Mouse (Mus musculus): ENCODE data around the gene Npepl1. TPM values are rescaled to one million over a fixed set of nuclear protein-coding genes. Genes with fewer than 3 reads are reported as not detected.

The Npepl1 gene
- polyA plus RNA-seq, 1 experiment from 2014 or later = 69.9 TPM

GRCm38 (mm10) chr2:174128926-174129325 is 18.8 kb downstream of the Npepl1 start:
- Histone ChIP-seq H3K27ac (no peak overlapping the region), H3K4me1 (peaks cover 13% of the 10 kb centered on the region), H3K36me3 (peaks cover 15% of the 10 kb centered on the region), H3K9ac (no peak overlapping the region), H3K4me3 (no peak overlapping the region), H3K27me3 (no peaks in the 10 kb centered on the region), H3K4me2 (no peak overlapping the region), H3K9me3 (0 out of 2 replicates have a peak, but pooled peaks cover 7% of the 10 kb centered on the region)
- no peak for ATAC-seq (ENCODE audit: insufficient number of reproducible peaks, low FRiP score, low TSS enrichment, low read depth)
- 86% methylated on average over 6 of the region's 6 CpGs for WGBS

- no peak overlapping the region for H3K27ac ChIP-seq
- no peak for ATAC-seq (ENCODE audit: insufficient number of reproducible peaks, low FRiP score, low TSS enrichment, low read depth)
- WGBS = 79% methylated on average over 8 of the region's 8 CpGs
These were observed 20.4 kb downstream of the Npepl1 start for GRCm38 (mm10) chr2:174130468-174131097.

GRCm38 (mm10) chr2:174132413-174132969 is 22.3 kb downstream of the Npepl1 start:
- Histone ChIP-seq H3K4me2 (no peak overlapping the region), H3K9ac (no peak overlapping the region), H3K36me3 (no peaks in the 10 kb centered on the region), H3K4me1 (peaks cover under 1% of the 10 kb centered on the region), H3K4me3 (no peak overlapping the region), H3K9me3 (no peaks in the 10 kb centered on the region), H3K27me3 (no peaks in the 10 kb centered on the region), H3K27ac (no peak overlapping the region)
- WGBS = 82% methylated on average over 8 of the region's 8 CpGs
- no peak for ATAC-seq (ENCODE audit: insufficient number of reproducible peaks, low FRiP score, low TSS enrichment, low read depth)

More at GRCm38 (mm10) chr2:174130468-174131097, 20.4 kb downstream of the Npepl1 start:
- H3K4me1 ChIP-seq = peaks cover 13% of the 10 kb centered on the region
- H3K4me3 ChIP-seq = no peak overlapping the region
- no peak overlapping the region for H3K4me2 ChIP-seq
- H3K9ac ChIP-seq = no peak overlapping the region
- no peaks in the 10 kb centered on the region for H3K36me3 ChIP-seq
- H3K9me3 ChIP-seq = no peaks in the 10 kb centered on the region
- H3K27me3 ChIP-seq = no peaks in the 10 kb centered on the region

GRCm38 (mm10) chr2:174159035-174159434 is 48.9 kb downstream of the Npepl1 start:
- H3K4me2 ChIP-seq = no peak overlapping the region
- H3K9ac ChIP-seq = no peak overlapping the region
- H3K9me3 ChIP-seq = no peaks in the 10 kb centered on the region
- H3K27ac ChIP-seq = no peak overlapping the region
- no peaks in the 10 kb centered on the region for H3K27me3 ChIP-seq
- no peak overlapping the region for H3K4me3 ChIP-seq
- WGBS = 78% methylated on average over 10 of the region's 10 CpGs
- H3K36me3 ChIP-seq = no peaks in the 10 kb centered on the region
- ATAC-seq (ENCODE audit: insufficient number of reproducible peaks, low FRiP score, low TSS enrichment, low read depth) = no peak
- H3K4me1 ChIP-seq = no peaks in the 10 kb centered on the region

- no peak overlapping the region for H3K4me3 ChIP-seq
- ATAC-seq (ENCODE audit: insufficient number of reproducible peaks, low FRiP score, low TSS enrichment, low read depth) = no peak
- H3K9ac ChIP-seq = no peak overlapping the region
- WGBS = 72% methylated on average over 3 of the region's 3 CpGs
- no peak overlapping the region for H3K4me2 ChIP-seq
- no peaks in the 10 kb centered on the region for H3K36me3 ChIP-seq
- no peaks in the 10 kb centered on the region for H3K27me3 ChIP-seq
- H3K27ac ChIP-seq = no peak overlapping the region
- H3K4me1 ChIP-seq = no peaks in the 10 kb centered on the region
- H3K9me3 ChIP-seq = no peaks in the 10 kb centered on the region
These were observed 50.3 kb downstream of the Npepl1 start for GRCm38 (mm10) chr2:174160461-174160860.

Other genes starting within 250 kb of the Npepl1 start
- 12.5 and 12.6 TPM in 2 replicates for gene Stx16, start 34.0 kb upstream of the Npepl1 start, polyA plus RNA-seq (2015; fragmentation: Nextera tagmentation; extraction: Ambion mirVana)
- gene Gnas, start 174.0 kb downstream of the Npepl1 start, polyA plus RNA-seq (2015; fragmentation: Nextera tagmentation; extraction: Ambion mirVana) = 2,137 and 2,166 TPM in 2 replicates
- gene Gm20721, start 236.4 kb downstream of the Npepl1 start, polyA plus RNA-seq (2015; fragmentation: Nextera tagmentation; extraction: Ambion mirVana) = 28.5 and 42.0 TPM in 2 replicates